Mouse (Mus musculus): ENCODE measurements around the gene Nsf. TPM values are rescaled to one million over a fixed set of nuclear protein-coding genes. Genes with fewer than 3 reads are reported as not detected.

Gene Nsf
- total RNA-seq, 2 experiments from 2014 or later: 42.7 to 44.6 TPM

GRCm38 (mm10) chr11:103856641-103857040, 97.2 kb downstream of the Nsf start:
- no peak for ATAC-seq (replicated peaks; ENCODE audit: low FRiP score, low TSS enrichment, poor library complexity, severe bottlenecking)

GRCm38 (mm10) chr11:103854294-103854693, 99.6 kb downstream of the Nsf start:
- ATAC-seq (replicated peaks; ENCODE audit: low FRiP score, low TSS enrichment, poor library complexity, severe bottlenecking): no peak

- ATAC-seq (replicated peaks; ENCODE audit: low FRiP score, low TSS enrichment, poor library complexity, severe bottlenecking): peak; percentile 39
Observed at GRCm38 (mm10) chr11:103853284-103853920, 100.5 kb downstream of the Nsf start.

- peak; percentile 93 for ATAC-seq (replicated peaks; ENCODE audit: low FRiP score, low TSS enrichment, poor library complexity, severe bottlenecking)
Observed at GRCm38 (mm10) chr11:103852590-103853283, 101.1 kb downstream of the Nsf start.

GRCm38 (mm10) chr11:103848287-103848686, 105.6 kb downstream of the Nsf start:
- no peak for ATAC-seq (replicated peaks; ENCODE audit: low FRiP score, low TSS enrichment, poor library complexity, severe bottlenecking)

- ATAC-seq (replicated peaks; ENCODE audit: low FRiP score, low TSS enrichment, poor library complexity, severe bottlenecking): no peak
Observed at GRCm38 (mm10) chr11:103840834-103841233, 113.0 kb downstream of the Nsf start.

GRCm38 (mm10) chr11:103838955-103839354, 114.9 kb downstream of the Nsf start:
- no peak for ATAC-seq (replicated peaks; ENCODE audit: low FRiP score, low TSS enrichment, poor library complexity, severe bottlenecking)

- no peak for ATAC-seq (replicated peaks; ENCODE audit: low FRiP score, low TSS enrichment, poor library complexity, severe bottlenecking)
Observed at GRCm38 (mm10) chr11:103832331-103832730, 121.5 kb downstream of the Nsf start.

GRCm38 (mm10) chr11:103831766-103832165, 122.1 kb downstream of the Nsf start:
- ATAC-seq (replicated peaks; ENCODE audit: low FRiP score, low TSS enrichment, poor library complexity, severe bottlenecking): no peak

- no peak for ATAC-seq (replicated peaks; ENCODE audit: low FRiP score, low TSS enrichment, poor library complexity, severe bottlenecking)
Observed at GRCm38 (mm10) chr11:103830476-103830875, 123.4 kb downstream of the Nsf start.

- no peak for ATAC-seq (replicated peaks; ENCODE audit: low FRiP score, low TSS enrichment, poor library complexity, severe bottlenecking)
Observed at GRCm38 (mm10) chr11:103829956-103830355, 123.9 kb downstream of the Nsf start.

- no peak for ATAC-seq (replicated peaks; ENCODE audit: low FRiP score, low TSS enrichment, poor library complexity, severe bottlenecking)
Observed at GRCm38 (mm10) chr11:103828866-103829265, 125.0 kb downstream of the Nsf start.

GRCm38 (mm10) chr11:103827201-103827600, 126.7 kb downstream of the Nsf start:
- no peak for ATAC-seq (replicated peaks; ENCODE audit: low FRiP score, low TSS enrichment, poor library complexity, severe bottlenecking)

- no peak for ATAC-seq (replicated peaks; ENCODE audit: low FRiP score, low TSS enrichment, poor library complexity, severe bottlenecking)
Observed at GRCm38 (mm10) chr11:103816719-103817118, 137.1 kb downstream of the Nsf start.

GRCm38 (mm10) chr11:103815986-103816385, 137.9 kb downstream of the Nsf start:
- ATAC-seq (replicated peaks; ENCODE audit: low FRiP score, low TSS enrichment, poor library complexity, severe bottlenecking): no peak

- 0 out of 2 replicates have a peak, but pooled peaks have one; percentile 34 for ATAC-seq (replicated peaks; ENCODE audit: low FRiP score, low TSS enrichment, poor library complexity, severe bottlenecking)
Observed at GRCm38 (mm10) chr11:103814808-103815207, 139.0 kb downstream of the Nsf start.

GRCm38 (mm10) chr11:103811246-103811645, 142.6 kb downstream of the Nsf start:
- no peak for ATAC-seq (replicated peaks; ENCODE audit: low FRiP score, low TSS enrichment, poor library complexity, severe bottlenecking)

- ATAC-seq (replicated peaks; ENCODE audit: low FRiP score, low TSS enrichment, poor library complexity, severe bottlenecking): no peak
Observed at GRCm38 (mm10) chr11:103810631-103811030, 143.2 kb downstream of the Nsf start.

GRCm38 (mm10) chr11:103809611-103810598, 144.0 kb downstream of the Nsf start:
- ATAC-seq (replicated peaks; ENCODE audit: low FRiP score, low TSS enrichment, poor library complexity, severe bottlenecking): no peak

All from megakaryocyte-erythroid progenitor cell, adult 5-6 weeks (primary cell).